Mouse (Mus musculus): Measurements from ENCODE around the gene Dennd4a. TPM values are rescaled to one million over a fixed set of nuclear protein-coding genes. Genes with fewer than 3 reads are reported as not detected.
A peak's percentile ranks its signal among the peaks of the same experiment; 100 is the strongest.

Gene Dennd4a
- total and polyA plus RNA-seq, 3 experiments: 22.6 to 41.1 (median 37.1) TPM

DNA sequence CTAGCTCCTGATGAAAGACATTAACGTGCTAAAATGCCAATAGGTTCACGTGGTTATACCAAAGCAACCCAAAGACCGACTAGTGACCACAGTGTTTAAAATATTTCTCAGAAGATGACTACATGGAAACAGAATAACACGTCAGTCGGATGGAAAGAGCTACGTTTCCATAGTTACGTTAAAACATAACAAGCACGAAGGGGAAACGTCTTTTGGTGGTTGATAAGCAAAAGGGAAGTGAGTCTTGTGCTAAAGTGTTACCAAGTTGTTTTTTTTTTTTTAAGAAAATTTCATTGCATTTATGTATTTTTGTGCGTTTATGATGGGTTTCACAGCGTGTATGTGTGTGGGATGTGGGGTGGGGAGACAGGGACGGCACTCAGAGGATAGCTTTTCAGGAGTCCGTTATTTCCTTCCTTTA, 21.8 kb upstream of the Dennd4a start:
- Histone ChIP-seq H3K27me3 (replicated peaks) (no peaks in the 10 kb centered on the region), H3K36me3 (replicated peaks in 1 of 2; ENCODE audit: control insufficient read depth in 1 of 2, insufficient read depth in 1 of 2, low read length in 1 of 2) (no peaks in the 10 kb centered on the region), H3K4me2 (ENCODE audit: insufficient read depth, low read depth, poor library complexity, severe bottlenecking) (peak overlapping the region; percentile 98), H3K79me2 (replicated peaks; ENCODE audit: control insufficient read depth, extremely low read depth, insufficient read depth, poor library complexity, severe bottlenecking) (no peaks in the 10 kb centered on the region), H3K27ac (ENCODE audit: insufficient read depth, low read depth) (peak overlapping the region; percentile 84), H3K4me3 (replicated peaks in 1 of 3; ENCODE audit: low read depth in 2 of 3, low read length in 2 of 3, poor library complexity in 1 of 3) (no peak overlapping the region), H3K4me1 (ENCODE audit: control insufficient read depth in 1 of 2, insufficient read depth in 2 of 2) (peaks cover 11 to 82% of the 10 kb centered on the region in 2 experiments; a peak in 3 of 4 replicates), H3K9me3 (replicated peaks; ENCODE audit: low read length) (peaks cover 5% of the 10 kb centered on the region), H3K9ac (ENCODE audit: insufficient read depth, low read depth) (peak overlapping the region; percentile 53)
- TF ChIP-seq NRF1 (IDR thresholded peaks at IDR 0.05; ENCODE audit: low read depth, low read length) (no peak), RAD21 (IDR thresholded peaks at IDR 0.05; ENCODE audit: low read depth, low read length) (no peak), ETS1 (conservative IDR thresholded peaks at IDR 0.05; ENCODE audit: low read depth, low read length) (peak; percentile 98), USF2 (conservative IDR thresholded peaks at IDR 0.05; ENCODE audit: low read depth, low read length) (no peak), SIN3A (IDR thresholded peaks at IDR 0.05; ENCODE audit: low read length) (peak; percentile 92), CHD1 (IDR thresholded peaks at IDR 0.05; ENCODE audit: low read depth, low read length) (0 out of 2 replicates have a peak, but pooled peaks have one; percentile 64), ELF1 (IDR thresholded peaks at IDR 0.05; ENCODE audit: low read depth, low read length) (0 out of 2 replicates have a peak, but pooled peaks have one; percentile 47), RCOR1 (conservative IDR thresholded peaks at IDR 0.05; ENCODE audit: low read depth, low read length) (no peak), POLR2AphosphoS2 (IDR thresholded peaks at IDR 0.05; ENCODE audit: low read depth, low read length) (no peak), POLR2A (IDR thresholded peaks at IDR 0.05; ENCODE audit: low read depth, low read length) (no peak), EP300 (IDR thresholded peaks at IDR 0.05; ENCODE audit: low read length) (peak; percentile 97), BHLHE40 (IDR thresholded peaks at IDR 0.05; ENCODE audit: low read depth, low read length) (peak; percentile 90), JUN (IDR thresholded peaks at IDR 0.05; ENCODE audit: insufficient read depth, low read depth, low read length) (peak; percentile 92), ZMIZ1 (IDR thresholded peaks at IDR 0.05; ENCODE audit: low read depth, low read length) (no peak), TCF12 (IDR thresholded peaks at IDR 0.05; ENCODE audit: low read depth, low read length) (peak; percentile 85), PAX5 (IDR thresholded peaks at IDR 0.05; ENCODE audit: low read length) (no peak), GABPA (IDR thresholded peaks at IDR 0.05; ENCODE audit: insufficient replicate concordance, low read depth, low read length) (0 out of 2 replicates have a peak, but pooled peaks have one; percentile 29), MAFK (IDR thresholded peaks at IDR 0.05; ENCODE audit: insufficient replicate concordance, low read length) (peak; percentile 61), CTCF (conservative IDR thresholded peaks at IDR 0.05 in 1 of 2, IDR thresholded peaks at IDR 0.05 in 1 of 2; ENCODE audit: low read depth in 2 of 2, low read length in 2 of 2) (no peak), SMC3 (IDR thresholded peaks at IDR 0.05; ENCODE audit: low read depth, low read length) (no peak), USF1 (IDR thresholded peaks at IDR 0.05; ENCODE audit: low read depth, low read length) (peak; percentile 45; the same call in 1 of the 2 replicates), E2F4 (IDR thresholded peaks at IDR 0.05; ENCODE audit: insufficient replicate concordance, low read depth, low read length) (0 out of 2 replicates have a peak, but pooled peaks have one; percentile 36), HCFC1 (IDR thresholded peaks at IDR 0.05; ENCODE audit: low read depth, low read length) (no peak), TBP (conservative IDR thresholded peaks at IDR 0.05; ENCODE audit: low read depth, low read length) (no peak), CHD2 (IDR thresholded peaks at IDR 0.05; ENCODE audit: low read length) (0 out of 2 replicates have a peak, but pooled peaks have one; percentile 52), MAX (IDR thresholded peaks at IDR 0.05; ENCODE audit: low read length) (peak; percentile 78), MYC (IDR thresholded peaks at IDR 0.05; ENCODE audit: low read depth, low read length) (peak; percentile 92), MAZ (IDR thresholded peaks at IDR 0.05; ENCODE audit: low read depth, low read length) (no peak), ZNF384 (IDR thresholded peaks at IDR 0.05; ENCODE audit: low read depth, low read length) (peak; percentile 95), UBTF (IDR thresholded peaks at IDR 0.05; ENCODE audit: low read depth, low read length) (no peak), MEF2A (IDR thresholded peaks at IDR 0.05; ENCODE audit: borderline replicate concordance, low read depth, low read length) (peak; percentile 93), ZC3H11A (IDR thresholded peaks at IDR 0.05; ENCODE audit: low read depth, low read length) (no peak), JUND (conservative IDR thresholded peaks at IDR 0.05; ENCODE audit: low read depth, low read length) (peak; percentile 88), MXI1 (IDR thresholded peaks at IDR 0.05; ENCODE audit: low read depth, low read length) (peak; percentile 79), ZKSCAN1 (IDR thresholded peaks at IDR 0.05; ENCODE audit: borderline replicate concordance, low read depth, low read length) (no peak), KAT2A (IDR thresholded peaks at IDR 0.05; ENCODE audit: insufficient replicate concordance, low read length) (no peak), IRF4 (IDR thresholded peaks at IDR 0.05; ENCODE audit: low read depth, low read length) (peak; percentile 93), NELFE (IDR thresholded peaks at IDR 0.05; ENCODE audit: low read depth, low read length) (no peak)
- dilution Hi-C loops (cut with MboI; ENCODE audit: extremely low pct_ligation_motif_present, extremely low pct_unique_long_range_greater_than_20kb, low sequenced_read_pairs): no loop called here
- in situ Hi-C loops (cut with MboI; ENCODE audit: low pct_ligation_motif_present, low pct_unique_long_range_greater_than_20kb, low sequenced_read_pairs): no loop called here
- peak; percentile 93 for DNase-seq (ENCODE audit: extremely low read depth)

Data from CH12.LX (cell line).